Mouse (Mus musculus) layer of hippocampus, postnatal 36 days (tissue): Measurements from ENCODE around the gene Mfrp. TPM values are rescaled to one million over a fixed set of nuclear protein-coding genes. Genes with fewer than 3 reads are reported as not detected.
A peak's percentile ranks its signal among the peaks of the same experiment; 100 is the strongest.

ENCODE experiments used
- DNase-seq, 2 experiments: peaks; one replicate each; pipeline ENCODE4 v3.0.0; 2022
- total RNA-seq, 2 experiments: library from RNA; stranded (reverse); gene quantifications; 2 replicates each; pipeline ENCODE4 v1.2.3; 2021

The Mfrp gene
- 1 to 10 TPM in 1 of 2 experiments, under 1 TPM in 1; 0.17 to 2.5 TPM for total RNA-seq

DNA sequence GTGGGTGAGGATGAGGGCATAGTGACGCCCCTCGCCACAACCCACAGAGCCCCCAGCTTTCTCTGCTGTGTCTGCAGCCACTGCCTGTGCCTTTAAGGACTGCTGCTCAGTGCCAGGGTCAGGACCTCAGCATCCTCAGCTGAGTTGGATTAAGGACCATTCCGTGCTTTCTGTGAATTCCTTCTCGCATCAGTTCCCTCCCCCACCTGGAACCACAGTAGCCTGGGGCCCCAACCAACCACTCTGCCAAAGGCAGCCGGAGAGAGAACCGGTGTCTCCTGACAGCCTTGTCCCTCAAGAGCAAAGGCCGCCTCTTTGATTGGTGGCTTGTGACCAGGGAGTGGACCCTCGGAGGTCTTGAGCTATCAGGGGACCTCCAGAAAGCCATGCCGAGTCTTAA, at the start of gene Mfrp:
TSS of gene Mfrp (plus strand) at position 240 of the 400 bp plus-strand sequence.
- DNase-seq = no peak

DNA sequence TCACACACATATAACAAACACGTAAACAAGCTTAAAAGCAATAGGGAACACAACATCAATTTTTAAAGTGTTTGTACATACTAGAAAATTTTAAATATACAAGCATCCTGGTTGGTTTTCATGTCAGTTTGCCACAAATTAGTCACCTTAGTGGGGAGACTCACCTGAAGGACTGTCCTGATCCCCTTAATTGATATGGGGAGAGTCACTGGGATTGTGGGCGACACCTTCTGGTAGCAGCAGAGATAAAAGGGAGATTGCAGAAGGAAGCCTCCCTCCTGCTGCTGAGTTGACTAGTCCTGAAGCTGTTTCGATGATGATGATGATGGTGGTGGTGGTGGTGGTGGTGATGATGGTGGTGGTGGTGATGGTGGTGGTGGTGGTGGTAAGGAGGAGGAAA, 48.7 kb upstream of the Mfrp start:
- no peak for DNase-seq

DNA sequence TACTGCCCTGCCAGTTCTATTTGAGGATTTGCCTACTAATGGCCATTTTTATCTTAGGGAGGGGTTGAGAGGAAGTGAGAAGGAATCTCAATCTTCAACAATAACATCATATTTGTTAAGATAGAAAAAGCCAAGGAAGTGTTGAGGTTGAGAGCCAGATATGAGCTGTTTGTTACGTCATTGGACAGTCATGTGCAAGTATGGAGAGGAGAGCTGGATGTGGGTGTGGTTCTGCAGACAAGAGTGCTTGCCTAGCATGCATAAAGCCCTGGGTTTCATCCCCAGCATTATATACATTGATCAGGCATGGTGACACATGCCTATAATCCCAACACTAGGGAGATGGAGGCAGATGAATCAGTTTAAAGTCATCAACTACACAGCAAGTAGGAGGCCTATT, 47.6 kb upstream of the Mfrp start:
- DNase-seq = no peak

DNA sequence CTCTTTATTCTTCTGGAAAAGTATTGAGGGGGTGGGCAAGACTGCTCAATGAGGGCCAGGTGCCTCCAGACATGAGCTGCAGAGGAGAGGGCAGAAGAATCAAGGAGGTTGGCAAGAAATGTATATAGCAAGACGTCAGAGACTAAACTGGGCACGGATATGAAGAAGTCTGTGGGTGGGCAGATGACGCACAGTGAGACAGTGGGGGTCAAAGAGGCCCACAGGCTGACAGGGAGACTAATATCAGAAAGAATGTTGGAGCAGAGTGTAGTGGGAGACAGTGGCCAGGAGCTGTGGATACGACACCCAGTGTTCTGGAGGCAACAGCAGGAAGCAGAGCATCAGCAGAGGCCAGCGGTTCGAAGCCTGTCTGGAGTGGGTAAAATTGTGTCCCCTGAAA, 42.9 kb upstream of the Mfrp start:
- no peak for DNase-seq

DNA sequence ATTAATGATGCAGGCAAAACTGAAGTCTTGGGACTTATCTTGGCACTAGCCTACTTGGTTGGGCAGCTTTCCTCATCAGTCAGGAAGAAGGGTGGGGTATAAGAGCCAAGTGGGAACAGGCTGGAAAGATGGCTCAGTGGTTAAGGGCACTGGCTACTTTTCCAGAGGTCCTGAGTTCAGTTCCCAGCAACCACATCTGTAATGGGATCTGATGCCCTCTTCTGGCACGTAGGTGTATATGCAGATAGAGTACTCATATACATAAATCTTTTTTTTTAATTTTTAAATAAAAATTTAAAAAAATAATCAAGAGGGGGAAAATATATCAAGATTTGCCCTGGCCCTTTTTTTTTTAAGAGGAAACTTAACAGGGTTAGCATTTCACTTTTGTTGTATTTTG, 36.4 kb upstream of the Mfrp start:
- DNase-seq = no peak

DNA sequence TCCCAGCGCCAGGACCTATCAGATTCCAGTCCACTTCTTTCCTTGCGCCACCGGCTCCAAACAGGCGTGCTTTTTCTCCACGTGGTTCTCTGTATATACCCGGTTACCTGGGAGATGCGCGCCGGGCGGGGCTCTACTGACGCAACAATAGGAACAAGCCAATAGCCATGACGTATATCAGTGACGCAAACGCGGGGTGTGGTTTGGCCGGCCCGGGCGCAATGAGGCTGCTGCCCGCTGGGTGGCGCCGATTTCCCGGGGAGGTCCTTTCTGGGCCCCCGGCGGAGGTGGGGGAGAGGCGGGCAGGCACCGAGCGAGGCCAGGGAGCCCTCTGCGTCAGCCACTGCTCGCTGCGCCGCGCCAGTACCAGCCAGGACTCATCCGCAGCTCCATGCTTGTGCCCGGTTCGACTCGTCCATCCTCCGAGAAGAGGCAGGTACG, 34.7 kb upstream of the Mfrp start, which contains the start of gene Usp2:
TSS of gene Usp2 (plus strand) at position 237 of the 441 bp plus-strand sequence.
- DNase-seq = peak; percentile 100

- peak in 1 of 2 experiments; percentile 41 for DNase-seq
These were observed 34.1 kb upstream of the Mfrp start for GRCm38 (mm10) chr9:44067241-44067959.

- DNase-seq = peak in 1 of 2 experiments; percentile 8
These were observed 33.6 kb upstream of the Mfrp start for GRCm38 (mm10) chr9:44067960-44068330.

DNA sequence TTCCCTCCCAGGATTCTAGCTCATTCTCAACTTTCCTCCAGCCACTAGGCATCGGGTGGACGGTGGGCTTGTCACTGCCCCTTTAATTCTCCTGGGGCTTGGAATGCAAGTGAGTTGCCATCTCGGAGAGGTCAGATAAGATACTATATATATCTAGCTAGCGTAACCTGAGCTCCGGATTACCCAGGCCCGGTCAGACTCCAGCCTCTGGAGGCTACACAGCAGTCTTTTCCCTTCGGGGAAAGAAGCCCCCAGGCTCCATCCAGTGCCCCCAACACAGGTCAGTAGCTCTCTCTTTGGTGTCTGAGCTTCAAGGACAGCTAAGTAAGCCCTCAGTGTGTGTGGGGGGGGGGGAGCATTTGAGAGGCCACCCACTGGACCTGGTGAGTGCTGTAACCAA, 32.3 kb upstream of the Mfrp start:
- no peak for DNase-seq

GRCm38 (mm10) chr9:44070113-44070843, 31.3 kb upstream of the Mfrp start:
- no peak for DNase-seq

DNA sequence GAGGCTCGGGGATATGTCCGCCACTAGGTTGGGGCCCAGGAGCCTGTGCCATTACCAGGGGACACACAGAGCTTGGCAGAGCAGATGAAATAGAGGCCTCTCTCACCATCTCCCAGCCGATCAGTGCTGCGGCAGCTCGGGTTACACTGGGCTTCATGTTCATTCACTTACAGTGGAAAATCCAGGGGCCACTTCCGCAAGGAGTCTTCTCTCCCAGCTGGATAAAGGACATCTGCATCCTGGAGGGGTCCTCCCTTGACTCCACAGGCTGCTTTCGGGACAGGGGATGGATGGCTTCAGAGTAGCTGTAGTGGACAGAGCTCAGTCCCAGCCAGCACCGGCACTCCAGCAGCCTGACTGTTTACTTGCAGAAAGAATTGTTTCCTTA, 30.7 kb upstream of the Mfrp start:
- DNase-seq = peak in 1 of 2 experiments; percentile 2

DNA sequence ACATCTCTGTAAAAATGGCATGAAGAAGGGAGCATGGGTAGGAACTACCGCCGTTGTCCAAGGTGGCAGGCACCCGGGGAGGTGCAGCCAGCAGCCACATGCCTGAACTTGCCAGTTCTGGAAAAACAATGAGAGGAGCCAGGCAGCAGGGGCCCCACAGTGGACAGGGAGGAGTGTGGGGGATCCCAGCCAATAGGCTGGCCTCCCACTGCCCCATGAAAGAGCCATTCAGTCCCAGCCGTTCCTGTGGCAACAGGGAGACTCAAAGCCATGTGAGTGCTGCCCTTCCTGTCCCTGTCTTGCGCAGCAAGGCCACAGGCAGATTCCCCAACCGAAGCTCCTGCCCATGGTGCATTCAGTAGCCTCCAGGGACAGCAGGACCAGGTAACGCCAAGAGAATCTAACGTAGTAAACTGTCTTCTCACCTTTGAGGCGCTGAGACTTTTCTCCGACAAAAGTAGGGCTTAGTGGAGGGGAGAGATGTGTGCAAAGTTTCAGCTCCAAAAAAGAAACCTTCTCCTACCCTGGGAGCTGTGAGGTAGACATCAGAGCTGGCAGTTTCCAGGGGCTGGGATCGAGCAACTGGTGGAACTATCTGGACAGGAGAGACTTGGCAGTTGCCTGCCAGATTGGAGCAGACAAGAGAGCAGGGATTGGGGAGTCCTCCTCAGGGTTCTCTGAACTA, 29.5 kb upstream of the Mfrp start:
- peak; percentile 64 to 66 for DNase-seq

DNA sequence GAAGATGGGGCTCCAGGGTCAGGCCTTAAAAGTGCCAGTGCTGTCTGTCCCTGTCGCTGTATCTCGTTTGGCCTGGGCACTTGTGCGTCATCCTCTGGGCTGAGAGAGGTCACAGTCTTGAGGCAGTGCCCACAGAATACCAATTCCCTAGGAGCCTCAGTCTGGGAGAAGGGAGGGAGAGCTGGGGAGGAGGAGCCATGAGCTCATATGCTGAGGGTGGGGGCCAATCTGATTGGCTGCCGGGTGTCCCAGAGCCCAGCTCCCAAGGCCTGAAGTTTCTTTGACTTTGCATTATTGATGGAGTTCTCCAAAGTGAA, 29.0 kb upstream of the Mfrp start:
- DNase-seq = peak in 1 of 2 experiments; percentile 37

GRCm38 (mm10) chr9:44073115-44073514, 28.4 kb upstream of the Mfrp start:
- peak in 1 of 2 experiments; percentile 29 for DNase-seq

- DNase-seq = no peak
These were observed 26.9 kb upstream of the Mfrp start for GRCm38 (mm10) chr9:44074395-44075275.

DNA sequence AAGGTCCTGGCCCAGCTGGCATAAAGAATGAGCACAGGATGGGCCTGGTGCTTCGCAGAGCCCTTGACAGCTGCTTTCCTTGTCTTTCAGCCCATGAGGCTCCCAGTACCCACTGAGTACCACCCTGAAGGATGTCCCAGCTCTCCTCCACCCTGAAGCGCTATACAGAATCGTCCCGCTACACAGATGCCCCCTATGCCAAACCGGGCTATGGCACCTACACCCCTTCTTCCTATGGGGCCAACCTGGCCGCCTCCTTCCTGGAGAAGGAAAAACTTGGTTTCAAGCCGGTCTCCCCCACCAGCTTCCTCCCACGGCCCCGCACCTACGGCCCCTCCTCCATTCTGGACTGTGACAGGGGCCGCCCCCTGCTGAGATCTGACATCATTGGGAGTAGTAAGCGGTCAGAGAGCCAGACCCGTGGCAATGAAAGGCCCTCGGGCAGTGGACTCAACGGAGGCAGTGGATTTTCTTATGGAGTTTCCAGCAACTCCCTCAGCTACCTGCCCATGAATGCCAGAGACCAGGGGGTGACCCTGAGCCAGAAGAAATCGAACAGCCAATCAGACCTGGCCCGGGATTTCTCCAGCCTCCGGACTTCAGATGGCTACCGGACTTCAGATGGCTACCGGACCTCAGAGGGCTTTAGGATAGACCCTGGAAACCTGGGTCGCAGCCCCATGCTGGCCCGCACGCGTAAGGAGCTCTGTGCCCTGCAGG, 26.1 kb upstream of the Mfrp start:
- no peak for DNase-seq

DNA sequence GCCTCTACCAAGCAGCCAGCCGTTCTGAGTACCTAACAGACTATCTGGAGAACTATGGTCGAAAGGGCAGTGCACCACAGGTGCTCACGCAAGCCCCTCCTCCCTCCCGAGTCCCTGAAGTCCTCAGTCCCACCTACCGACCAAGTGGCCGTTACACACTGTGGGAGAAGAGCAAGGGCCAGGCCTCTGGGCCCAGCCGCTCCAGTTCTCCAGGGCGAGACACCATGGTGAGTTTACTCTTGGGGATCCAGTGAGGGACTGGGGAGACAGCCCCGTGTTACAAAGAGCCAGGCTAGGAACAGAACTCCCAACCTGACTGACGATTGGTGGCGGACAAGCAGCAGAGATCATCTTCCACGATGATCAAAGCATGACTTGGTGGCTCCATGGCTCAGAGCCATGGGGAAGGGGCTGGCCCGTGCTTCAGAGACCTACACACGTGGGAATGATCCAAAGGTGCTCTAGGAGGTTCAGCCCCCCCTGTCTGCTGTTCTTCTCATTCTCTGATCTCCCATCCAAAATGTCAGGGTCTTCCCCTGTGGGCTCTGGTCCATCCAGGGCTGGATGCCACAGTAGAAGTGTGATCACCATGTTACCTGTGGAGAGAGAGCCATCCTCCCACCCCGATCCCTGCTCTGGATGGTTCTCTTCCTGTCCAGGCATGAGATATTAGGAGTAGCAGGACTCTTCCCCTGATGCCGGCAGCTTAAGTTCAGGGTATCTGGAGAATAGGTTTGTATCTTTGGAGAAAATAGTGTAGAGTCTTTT, 25.3 kb upstream of the Mfrp start:
- DNase-seq = no peak

- DNase-seq = peak in 1 of 2 experiments; percentile 55
These were observed 24.8 kb upstream of the Mfrp start for GRCm38 (mm10) chr9:44076764-44077120.

- DNase-seq = no peak
These were observed 24.1 kb upstream of the Mfrp start for GRCm38 (mm10) chr9:44077266-44077910.

- DNase-seq = no peak
These were observed 23.3 kb upstream of the Mfrp start for GRCm38 (mm10) chr9:44078136-44078797.
